Mouse (Mus musculus) G1E (cell line): Measurements from ENCODE around the gene Gm10722.
"Not testable (repeated sequence)": the region's sequence is repeated elsewhere in the genome, so short reads cannot be mapped to it uniquely, and the experiment has no call there.

Experiments used
- CTCF ChIP-seq: IDR thresholded peaks from 2 replicates; pipeline ENCODE4 v1.5.1; 2012; ENCODE audit warnings: low read depth, low read length, inconsistent platforms, mixed read lengths
- GATA1 ChIP-seq: IDR thresholded peaks from 2 replicates; pipeline ENCODE4 v1.6.1; 2012; ENCODE audit warnings: borderline replicate concordance, low read length, inconsistent platforms, mixed read lengths
- GATA2 ChIP-seq: IDR thresholded peaks from 2 replicates; pipeline ENCODE4 v1.6.1; 2012; ENCODE audit warnings: low read depth, low read length, inconsistent platforms, borderline replicate concordance
- TAL1 ChIP-seq: conservative IDR thresholded peaks from 2 replicates; pipeline ENCODE4 v1.6.1; 2012; ENCODE audit warnings: low read depth, low read length, inconsistent platforms, mixed read lengths

DNA sequence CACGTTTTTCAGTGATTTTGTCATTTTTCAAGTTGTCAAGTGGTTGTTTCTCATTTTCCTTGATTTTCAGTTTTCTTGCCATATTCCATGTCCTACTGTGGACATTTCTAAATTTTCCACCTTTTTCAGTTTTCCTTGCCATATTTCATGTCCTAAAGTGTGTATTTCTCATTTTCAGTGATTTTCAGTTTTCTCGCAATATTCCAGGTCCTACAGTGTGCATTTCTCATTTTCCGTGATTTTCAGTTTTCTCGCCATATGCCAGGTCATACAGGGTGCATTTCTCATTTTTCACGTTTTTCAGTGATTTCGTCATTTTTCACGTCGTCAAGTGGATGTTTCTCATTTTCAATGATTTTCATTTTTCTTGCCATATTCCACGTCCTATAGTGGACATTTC, 18.2 kb downstream of the Gm10722 start:
- not testable (repeated sequence) for TF ChIP-seq GATA1, CTCF, TAL1, GATA2
